Mouse (Mus musculus): ENCODE data around the gene Snx18. TPM values are rescaled to one million over a fixed set of nuclear protein-coding genes. Genes with fewer than 3 reads are reported as not detected.

Snx18 gene
- 13.0 TPM for polyA plus RNA-seq (2015; fragmentation: Illumina TruSeq; extraction: RNeasy Lipid Tissue Mini Kit (QIAGEN cat#74804); ENCODE audit: low read depth, low replicate concordance)

DNA sequence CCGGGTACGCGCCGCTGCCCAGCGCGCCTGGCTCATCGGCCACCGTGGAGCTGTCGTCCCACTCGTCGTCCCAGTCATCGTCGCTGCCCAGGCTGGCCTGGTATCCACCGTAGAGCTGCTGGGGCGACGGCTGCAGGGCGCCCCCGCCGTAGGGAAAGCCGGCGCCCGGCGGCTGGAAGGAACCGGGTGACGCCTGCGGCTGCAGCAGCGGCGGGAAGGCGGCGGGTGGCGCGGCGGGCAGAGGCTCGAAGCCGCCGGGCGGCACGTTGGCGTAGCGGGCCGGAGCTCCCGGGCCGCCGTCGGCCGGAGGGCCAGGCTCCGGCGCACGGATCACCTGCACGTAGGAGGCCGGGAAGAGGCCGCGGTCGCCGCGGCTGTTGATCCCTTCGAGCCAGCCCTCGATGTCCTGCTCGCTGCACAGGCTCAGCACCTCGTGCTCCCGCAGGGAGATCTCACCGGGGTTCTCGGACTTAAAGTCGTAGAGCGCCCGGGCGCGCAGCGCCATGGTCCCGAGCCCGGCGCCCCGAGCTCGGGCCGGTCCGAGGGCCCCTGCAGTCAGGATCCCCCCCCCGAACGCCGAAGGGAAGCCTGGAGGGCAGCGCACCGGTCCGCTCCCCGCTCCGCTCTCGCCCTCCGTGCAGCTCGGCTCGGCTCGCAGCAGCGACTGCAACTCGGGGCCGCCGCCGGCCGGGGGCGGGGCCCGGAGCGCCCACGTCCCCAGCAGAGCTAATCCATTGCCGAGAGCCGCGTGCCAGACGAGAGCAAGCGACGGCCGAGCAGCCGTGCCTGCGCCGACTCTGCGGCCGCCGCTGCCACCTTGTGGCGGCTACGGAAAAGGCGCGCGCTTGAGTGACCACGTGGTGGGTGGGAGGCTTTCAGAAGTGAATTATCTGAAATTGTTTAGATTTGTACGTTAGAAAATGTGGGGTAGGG is at the start of gene Snx18:
TSS of gene Snx18 (minus strand) at position 674 of the 933 bp plus-strand sequence.

DNA sequence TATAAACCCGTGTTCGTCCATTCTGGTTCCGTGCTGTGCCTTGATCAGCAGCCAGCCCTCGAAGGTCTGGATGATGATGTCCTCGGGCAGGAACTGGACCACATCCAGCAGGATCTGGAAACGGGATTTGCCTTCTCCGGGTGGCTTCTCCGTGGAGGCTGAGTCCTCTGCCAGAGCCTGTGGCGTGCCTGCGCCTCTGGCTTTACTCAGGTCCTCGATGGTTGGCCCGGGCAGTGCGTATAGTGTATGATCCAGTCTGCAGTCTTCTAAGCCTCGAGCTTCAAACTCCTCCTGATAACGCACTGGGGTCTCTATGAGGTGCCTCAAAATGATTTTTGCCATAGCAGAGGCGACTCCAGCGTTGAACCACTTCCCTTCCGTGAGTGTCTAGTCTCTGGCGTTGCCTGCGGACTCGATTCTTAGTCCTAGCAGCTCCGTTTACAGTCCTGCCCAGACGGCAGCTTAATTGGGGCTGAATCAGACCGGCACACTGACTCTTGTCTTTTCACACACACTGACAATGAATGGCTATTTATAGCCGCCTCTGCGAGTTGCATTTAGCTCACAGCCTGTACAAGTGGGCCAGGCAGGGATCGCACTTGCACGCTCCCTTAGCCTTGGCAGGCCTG is 44.9 kb upstream of the Snx18 start, which contains the start of gene Hspb3:
TSS of gene Hspb3 (minus strand) at position 526 of the 629 bp plus-strand sequence.

Other genes starting within 250 kb of the Snx18 start
- gene Hspb3, start 45.1 kb upstream of the Snx18 start, polyA plus RNA-seq (2015; fragmentation: Illumina TruSeq; extraction: RNeasy Lipid Tissue Mini Kit (QIAGEN cat#74804); ENCODE audit: low read depth, low replicate concordance) = 5.4 TPM
- 31.9 TPM for gene Arl15, start 175.9 kb upstream of the Snx18 start, polyA plus RNA-seq (2015; fragmentation: Illumina TruSeq; extraction: RNeasy Lipid Tissue Mini Kit (QIAGEN cat#74804); ENCODE audit: low read depth, low replicate concordance)